Mouse (Mus musculus) adrenal gland, adult 2 months (tissue): Measurements from ENCODE around the gene Timp2. TPM values are rescaled to one million over a fixed set of nuclear protein-coding genes. Genes with fewer than 3 reads are reported as not detected.
"Not testable (repeated sequence)": the region's sequence is repeated elsewhere in the genome, so short reads cannot be mapped to it uniquely, and the experiment has no call there.

Experiments
- DNase-seq: peaks from one replicate; pipeline ENCODE4 v3.0.0; 2021
- polyA plus RNA-seq: library from polyadenylated mRNA; depleted of rRNA; stranded (reverse); fragments of >200 nt; gene quantifications from 2 replicates; pipeline ENCODE4 v1.2.3, GENCODE M21; 2012
- total RNA-seq, 2 experiments: library from RNA; stranded (reverse); gene quantifications; 2 replicates each; pipeline ENCODE4 v1.2.3; 2021

Gene Timp2
- total and polyA plus RNA-seq, 3 experiments: 79.4 to 198 (median 89.7) TPM

GRCm38 (mm10) chr11:118333431-118333830 is 22.1 kb downstream of the Timp2 start:
- DNase-seq: no peak

GRCm38 (mm10) chr11:118332376-118332775 is 23.2 kb downstream of the Timp2 start:
- DNase-seq: no peak

- DNase-seq: no peak
Measured at GRCm38 (mm10) chr11:118330777-118331176, 24.8 kb downstream of the Timp2 start.

GRCm38 (mm10) chr11:118330361-118330760 is 25.2 kb downstream of the Timp2 start:
- DNase-seq: no peak

GRCm38 (mm10) chr11:118328947-118329346 is 26.6 kb downstream of the Timp2 start:
- no peak for DNase-seq

GRCm38 (mm10) chr11:118328511-118328910 is 27.0 kb downstream of the Timp2 start:
- no peak for DNase-seq

GRCm38 (mm10) chr11:118326991-118327971 is 28.3 kb downstream of the Timp2 start:
- peak; percentile 66 for DNase-seq

GRCm38 (mm10) chr11:118326491-118326890 is 29.0 kb downstream of the Timp2 start:
- no peak for DNase-seq

- DNase-seq: no peak
Measured at GRCm38 (mm10) chr11:118324541-118324940, 31.0 kb downstream of the Timp2 start.

GRCm38 (mm10) chr11:118323974-118324373 is 31.6 kb downstream of the Timp2 start:
- no peak for DNase-seq

GRCm38 (mm10) chr11:118322647-118323046 is 32.9 kb downstream of the Timp2 start:
- DNase-seq: no peak

GRCm38 (mm10) chr11:118321971-118322370 is 33.6 kb downstream of the Timp2 start:
- DNase-seq: no peak

- DNase-seq: no peak
Measured at GRCm38 (mm10) chr11:118321500-118321899, 34.0 kb downstream of the Timp2 start.

- peak; percentile 46 for DNase-seq
Measured at GRCm38 (mm10) chr11:118318678-118319077, 36.9 kb downstream of the Timp2 start.

GRCm38 (mm10) chr11:118317129-118317528 is 38.4 kb downstream of the Timp2 start:
- DNase-seq: peak; percentile 50

GRCm38 (mm10) chr11:118316231-118316806 is 39.2 kb downstream of the Timp2 start:
- DNase-seq: no peak

GRCm38 (mm10) chr11:118312132-118312723 is 43.3 kb downstream of the Timp2 start:
- no peak for DNase-seq

- not testable (repeated sequence) for DNase-seq
Measured at GRCm38 (mm10) chr11:118307962-118308361, 47.6 kb downstream of the Timp2 start.

- not testable (repeated sequence) for DNase-seq
Measured at GRCm38 (mm10) chr11:118303959-118304358, 51.6 kb downstream of the Timp2 start.

- no peak for DNase-seq
Measured at GRCm38 (mm10) chr11:118298810-118299209, 56.7 kb downstream of the Timp2 start.

GRCm38 (mm10) chr11:118297967-118298366 is 57.6 kb downstream of the Timp2 start:
- no peak for DNase-seq

- DNase-seq: no peak
Measured at GRCm38 (mm10) chr11:118295026-118295425, 60.5 kb downstream of the Timp2 start.

GRCm38 (mm10) chr11:118292671-118293070 is 62.9 kb downstream of the Timp2 start:
- DNase-seq: no peak
